Mouse (Mus musculus) thymus, postnatal 0 days (tissue): ENCODE measurements around the gene Akap13. TPM values are rescaled to one million over a fixed set of nuclear protein-coding genes. Genes with fewer than 3 reads are reported as not detected.

Experiments
- DNase-seq: peaks from one replicate; pipeline ENCODE4 v3.0.0-alpha.2; 2015; ENCODE audit warnings: low spot score
- polyA plus RNA-seq: library from polyadenylated mRNA; unstranded; fragments of >200 nt; fragmentation: Nextera tagmentation; extraction: Ambion mirVana; gene quantifications from 2 replicates; pipeline ENCODE4 v1.2.1, GENCODE M21; 2015

Akap13 gene
- polyA plus RNA-seq, 1 experiment from 2014 or later = 72.9 TPM

DNA sequence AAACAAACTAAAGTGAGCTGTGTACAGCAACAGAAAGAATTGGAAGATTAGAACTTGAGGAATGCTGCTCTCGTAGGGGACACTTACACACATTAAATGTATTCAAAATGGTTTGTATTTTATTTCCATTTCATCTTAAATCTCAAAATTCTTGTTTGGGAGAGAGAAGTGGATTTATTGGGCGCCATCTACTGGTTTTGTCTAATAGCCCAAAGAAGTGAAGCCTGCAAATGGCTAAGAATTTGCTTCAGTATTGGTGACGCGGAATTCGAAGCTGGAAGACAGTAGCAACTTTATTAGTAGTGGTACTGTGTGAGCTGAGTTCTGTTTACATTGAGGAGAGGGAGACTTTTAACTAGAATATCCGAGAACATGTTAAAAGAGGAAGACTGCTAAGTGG lies 100.6 kb downstream of the Akap13 start:
- no peak for DNase-seq

DNA sequence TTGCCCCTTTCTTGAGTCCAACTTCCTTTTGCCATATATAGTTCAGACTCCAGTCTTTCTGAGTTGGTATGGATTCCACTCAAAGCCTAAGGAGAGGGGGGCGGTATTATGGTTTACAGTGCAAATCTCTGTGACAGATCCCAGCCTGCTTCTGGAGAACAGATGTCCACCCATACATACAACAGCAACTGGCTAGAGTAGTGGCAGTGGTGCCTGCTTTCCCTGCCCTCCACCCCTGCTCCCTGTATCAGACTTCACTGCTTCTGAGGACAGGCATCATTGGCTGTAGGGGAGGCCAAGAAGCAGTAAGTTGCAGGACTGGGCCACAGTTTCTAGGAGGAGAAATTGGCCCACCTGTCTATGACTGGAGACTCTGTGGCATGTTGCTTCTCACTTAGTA lies 102.9 kb downstream of the Akap13 start:
- DNase-seq = no peak

DNA sequence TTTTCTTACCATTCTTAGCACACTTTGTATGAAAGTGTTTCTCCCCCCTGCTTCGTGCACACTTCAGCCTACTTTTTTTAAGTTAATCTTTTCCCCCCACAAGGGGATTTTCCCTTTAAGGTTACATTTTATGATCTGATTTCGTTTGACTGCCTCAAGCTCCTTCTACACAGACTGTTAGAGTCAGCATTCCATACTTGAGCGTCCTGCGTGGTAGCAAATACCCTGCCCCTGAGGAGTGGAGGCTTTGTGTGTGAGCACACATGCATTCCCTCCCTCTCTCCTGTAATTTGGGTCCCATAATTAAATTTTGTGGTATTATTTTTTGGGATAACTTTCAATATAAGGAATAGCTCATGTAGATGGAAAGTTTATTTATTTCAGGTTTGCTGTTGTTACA lies 103.8 kb downstream of the Akap13 start:
- DNase-seq = no peak

DNA sequence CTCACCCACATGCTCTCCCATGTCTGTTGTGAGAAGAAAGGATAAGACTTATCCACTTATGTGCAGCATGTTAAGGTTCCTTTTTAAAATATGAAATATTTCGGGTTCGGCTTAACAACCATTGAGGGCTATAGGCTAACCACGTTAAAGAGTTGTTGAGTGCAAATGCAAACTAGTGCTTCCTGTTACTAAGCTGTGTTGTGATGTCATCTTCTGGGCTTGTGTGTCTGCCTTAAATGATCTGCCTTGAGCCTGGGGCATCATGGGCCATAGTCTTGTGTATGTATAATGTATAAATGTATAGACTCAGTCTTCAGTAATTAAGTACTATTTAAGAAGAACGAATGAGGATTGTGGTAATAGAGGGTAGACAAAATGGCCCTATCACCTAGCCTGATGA lies 104.6 kb downstream of the Akap13 start:
- DNase-seq = no peak

DNA sequence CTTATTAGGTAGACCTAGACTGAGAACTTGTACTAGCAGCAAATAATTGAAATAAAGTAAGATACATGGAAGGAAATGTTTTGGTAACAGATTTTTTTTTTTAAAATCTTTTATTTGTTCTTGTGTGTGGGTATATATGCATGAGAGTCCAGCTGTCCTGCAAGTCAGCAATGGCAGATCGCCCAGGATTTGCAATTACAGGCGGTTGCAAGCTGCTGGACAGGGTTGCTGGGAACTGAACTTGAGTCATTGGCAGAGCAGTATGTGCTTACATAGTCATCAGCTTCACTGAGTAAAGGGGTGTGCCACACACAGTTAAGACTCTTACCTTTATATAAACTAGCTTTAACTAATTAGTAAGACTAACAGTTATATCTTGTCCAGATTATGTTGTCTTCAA lies 105.2 kb downstream of the Akap13 start:
- no peak for DNase-seq

DNA sequence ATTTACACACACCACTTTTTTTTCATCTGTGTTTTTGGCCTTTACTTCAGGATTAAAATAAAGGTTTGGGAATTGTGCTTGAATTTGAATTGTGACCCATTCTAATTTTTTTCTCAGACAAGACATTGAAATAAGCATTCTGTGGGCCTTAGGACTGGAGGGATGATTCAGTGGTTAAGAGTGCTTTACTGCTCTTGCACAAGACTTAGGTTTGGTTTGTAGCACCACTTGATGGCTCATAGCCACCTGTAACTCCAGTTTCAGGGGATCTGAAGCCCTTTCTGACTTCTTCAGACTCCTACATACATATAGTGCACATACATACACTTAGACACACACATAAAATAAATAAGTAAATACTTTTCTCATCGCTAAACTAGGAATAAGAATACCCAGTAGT lies 105.8 kb downstream of the Akap13 start:
- no peak for DNase-seq

DNA sequence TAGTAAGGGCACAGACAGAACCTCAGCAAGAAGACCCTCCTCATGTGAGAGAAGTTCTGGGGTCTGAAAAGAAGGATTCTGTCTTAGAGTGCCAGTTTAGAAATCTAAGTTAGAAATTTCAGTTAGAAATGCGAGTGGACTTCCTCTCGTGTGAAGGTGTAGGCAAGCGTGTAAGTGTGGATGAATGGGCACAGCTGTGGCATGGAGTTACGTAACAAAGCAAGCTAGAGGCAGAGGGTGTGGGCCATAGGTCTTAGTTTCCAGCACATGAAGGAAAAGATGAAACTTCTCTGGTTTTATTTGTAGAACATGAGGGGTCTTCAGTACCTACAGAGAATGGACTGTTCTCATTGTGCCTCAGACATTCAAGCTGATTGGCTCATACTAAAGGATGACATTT lies 112.9 kb downstream of the Akap13 start:
- DNase-seq = no peak

DNA sequence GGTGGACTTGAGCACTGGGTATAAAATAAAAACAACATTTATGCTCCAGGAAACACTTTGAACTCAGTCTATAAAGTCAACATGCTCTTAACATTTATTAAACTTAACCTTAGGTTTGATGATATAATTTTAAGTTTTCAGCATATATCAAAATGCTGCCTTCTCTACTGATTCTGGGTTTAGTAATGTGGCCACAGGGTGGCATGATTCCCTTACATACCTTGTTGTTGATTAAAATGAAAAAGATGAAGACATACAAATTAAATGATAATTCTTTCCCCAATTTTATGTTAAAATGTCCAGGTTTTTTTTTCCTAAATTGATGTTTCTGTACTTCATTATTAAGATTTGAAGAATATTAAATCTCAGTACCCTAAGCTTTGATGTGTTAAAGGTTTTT lies 113.5 kb downstream of the Akap13 start:
- DNase-seq = peak; percentile 60

DNA sequence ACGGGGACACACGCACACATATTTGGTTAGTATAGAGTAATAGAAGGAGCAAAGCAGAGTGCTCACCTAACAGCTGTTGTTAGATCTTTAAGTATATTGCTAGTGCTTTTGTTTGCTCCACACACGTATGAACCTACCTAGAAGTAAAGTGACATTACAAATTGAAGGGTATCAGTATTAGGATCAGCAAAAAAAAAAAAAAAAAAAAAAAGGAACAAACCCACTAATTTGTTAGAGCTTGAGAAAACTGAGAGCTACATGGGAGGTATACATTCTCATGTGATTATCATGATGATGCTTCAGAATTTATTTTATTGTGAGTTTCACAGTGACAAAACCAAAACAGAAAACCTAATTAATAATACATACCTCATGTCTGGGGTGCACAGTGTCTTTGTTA lies 114.9 kb downstream of the Akap13 start:
- DNase-seq = no peak

DNA sequence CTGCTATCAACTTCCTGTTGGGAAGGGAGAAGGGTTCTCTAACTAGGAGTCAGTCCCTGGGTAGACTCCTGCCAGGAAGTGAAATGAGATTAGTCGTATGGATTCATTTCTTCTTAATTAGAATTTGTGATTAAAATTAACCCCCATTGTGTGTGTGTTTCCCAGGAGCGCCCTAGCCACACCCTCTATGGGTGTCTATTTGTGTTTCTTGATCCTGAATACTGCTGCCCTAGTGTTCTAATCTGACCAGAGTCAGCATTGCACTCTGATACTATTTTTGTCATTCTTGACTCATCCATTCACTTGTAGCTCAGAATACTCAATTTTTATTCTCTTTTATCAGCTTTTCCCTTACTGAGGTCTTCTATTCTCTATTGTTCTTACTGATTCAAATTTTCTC lies 115.7 kb downstream of the Akap13 start:
- DNase-seq = no peak

DNA sequence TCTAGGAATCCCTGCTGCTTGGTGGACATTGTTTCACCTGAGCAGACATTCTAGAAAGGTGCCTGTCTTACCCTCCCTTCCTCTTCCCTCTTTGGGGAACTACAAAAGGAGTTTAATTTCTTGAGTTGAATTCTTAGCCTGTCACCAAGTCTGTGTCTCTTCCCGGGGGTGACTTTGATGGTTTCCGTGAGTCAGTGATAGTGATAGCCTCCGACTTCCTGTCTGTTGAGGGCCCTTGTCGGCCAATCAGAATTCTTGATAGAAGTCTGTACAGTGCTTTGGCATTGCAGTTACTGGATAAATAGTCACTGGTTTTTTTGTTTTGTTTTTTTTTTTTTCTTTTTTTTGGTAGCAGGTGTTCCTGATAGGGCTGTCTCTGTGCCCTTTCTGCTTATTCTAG lies 116.8 kb downstream of the Akap13 start:
- peak; percentile 74 for DNase-seq

DNA sequence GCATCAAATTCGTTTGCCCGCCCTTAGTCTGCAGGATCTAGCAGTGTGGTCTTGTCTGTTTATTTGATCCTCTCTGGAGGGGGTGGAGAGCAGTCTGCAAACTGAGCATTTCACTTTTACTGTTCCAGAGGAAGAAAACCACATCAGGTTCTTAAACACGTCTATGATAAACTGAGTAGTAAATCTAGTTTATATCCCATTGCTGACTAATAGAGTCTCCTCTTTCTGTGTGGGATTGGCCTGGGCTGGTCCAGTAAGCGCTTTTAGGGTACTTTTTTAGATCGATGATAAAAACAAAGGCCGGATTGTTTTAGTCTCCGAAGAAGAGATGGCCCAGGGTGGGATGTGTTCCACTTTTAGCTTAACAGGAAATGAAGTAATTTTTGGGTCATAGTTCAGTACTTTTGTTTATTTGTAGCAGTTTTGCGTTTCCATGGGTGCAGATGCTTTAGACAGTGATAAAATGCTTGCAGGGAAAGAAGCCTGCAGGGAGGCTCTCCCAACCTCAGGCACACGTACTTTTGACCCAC lies 119.9 kb downstream of the Akap13 start:
- peak; percentile 68 for DNase-seq

DNA sequence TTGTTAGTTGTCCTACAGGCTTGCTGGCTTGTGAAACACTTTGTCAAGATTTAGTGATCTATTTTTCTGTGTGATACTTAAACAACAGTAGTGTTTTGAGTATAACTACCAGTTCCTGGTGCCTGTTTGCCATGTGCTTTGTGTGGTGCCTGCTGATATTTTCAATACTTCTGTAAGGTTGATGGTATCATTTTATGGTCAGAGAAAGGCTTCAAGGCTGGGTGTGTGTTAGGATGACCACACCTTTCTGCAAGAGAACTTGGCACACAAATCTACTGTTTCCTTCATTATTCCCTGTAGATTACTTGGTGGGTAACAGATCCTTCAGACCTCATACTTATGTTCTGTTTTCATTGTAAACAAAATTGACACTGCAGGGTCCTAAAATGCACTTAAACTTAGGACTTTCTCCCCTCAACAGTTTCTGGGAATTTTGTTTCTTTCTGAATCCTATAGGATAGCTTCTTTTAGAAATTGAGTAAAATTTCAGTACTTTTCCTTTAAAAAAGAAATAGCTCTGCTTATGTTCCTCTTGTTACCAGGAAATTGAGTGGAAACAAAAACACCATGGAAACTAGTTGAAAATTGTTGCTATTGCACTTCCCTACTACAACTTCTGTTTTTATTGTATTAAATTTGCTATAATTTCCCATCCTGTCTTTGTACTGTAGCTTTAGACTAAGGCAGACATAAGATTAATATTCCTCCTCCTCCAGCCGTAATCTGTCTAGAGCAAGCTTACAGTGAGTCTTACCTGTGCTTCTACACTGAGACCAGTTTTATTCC lies 120.7 kb downstream of the Akap13 start:
- DNase-seq = no peak

DNA sequence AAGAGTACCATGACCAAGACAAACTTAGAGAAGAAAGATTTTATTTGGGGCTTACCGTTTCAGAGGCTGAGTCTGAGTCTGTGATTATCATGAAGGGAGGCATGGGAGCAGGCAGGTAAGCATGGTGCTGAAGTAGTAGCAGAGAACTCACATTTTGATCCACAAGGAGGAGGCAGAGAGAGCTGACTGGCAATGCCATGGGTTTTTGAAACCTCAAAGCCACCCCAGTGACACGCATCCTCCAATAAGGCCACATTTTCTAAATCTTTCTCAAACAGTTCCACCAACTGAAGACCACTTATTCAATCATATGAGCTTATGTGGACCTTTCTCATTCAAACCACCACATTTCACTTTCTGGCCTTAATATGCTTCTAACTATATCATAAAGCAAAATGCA lies 121.5 kb downstream of the Akap13 start:
- no peak for DNase-seq

DNA sequence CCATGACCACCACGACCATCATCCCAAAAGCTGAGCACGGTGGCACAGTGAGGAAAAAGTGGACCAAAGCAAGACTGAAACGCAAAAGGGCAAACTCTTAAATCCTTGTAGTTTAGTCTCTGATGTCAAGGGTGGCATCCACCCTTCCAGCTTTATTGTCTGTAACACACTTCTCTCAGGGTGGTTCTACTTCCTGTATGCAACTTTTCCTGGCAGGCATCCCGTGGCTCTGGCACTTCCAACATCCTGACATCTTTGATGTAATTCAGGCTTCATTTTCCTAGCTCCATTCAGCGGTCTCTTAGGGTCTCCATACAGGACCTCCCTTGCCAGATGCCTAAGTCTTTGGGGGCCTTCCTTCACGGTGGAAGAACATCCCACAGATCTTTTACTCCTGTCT lies 122.0 kb downstream of the Akap13 start:
- DNase-seq = no peak

DNA sequence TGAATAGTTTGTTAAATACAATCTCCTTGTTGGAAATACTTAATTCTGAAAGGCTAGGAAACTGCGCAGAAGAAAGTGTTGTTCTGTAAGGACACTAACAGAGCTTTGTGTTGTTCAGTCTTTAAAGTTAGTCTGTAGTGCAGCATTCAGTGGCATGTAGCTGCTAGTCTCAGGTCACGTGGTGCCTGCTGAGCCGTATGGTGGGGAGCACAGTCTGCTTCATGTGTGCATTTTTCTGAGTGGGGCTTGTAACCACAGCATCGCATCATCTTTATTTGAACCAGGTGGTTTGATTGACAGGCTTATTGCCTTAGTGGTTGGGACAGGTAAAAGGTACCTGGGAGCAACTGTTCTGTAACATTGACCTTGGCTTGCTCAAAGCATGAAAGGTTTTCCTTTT lies 123.3 kb downstream of the Akap13 start:
- DNase-seq = peak; percentile 71

DNA sequence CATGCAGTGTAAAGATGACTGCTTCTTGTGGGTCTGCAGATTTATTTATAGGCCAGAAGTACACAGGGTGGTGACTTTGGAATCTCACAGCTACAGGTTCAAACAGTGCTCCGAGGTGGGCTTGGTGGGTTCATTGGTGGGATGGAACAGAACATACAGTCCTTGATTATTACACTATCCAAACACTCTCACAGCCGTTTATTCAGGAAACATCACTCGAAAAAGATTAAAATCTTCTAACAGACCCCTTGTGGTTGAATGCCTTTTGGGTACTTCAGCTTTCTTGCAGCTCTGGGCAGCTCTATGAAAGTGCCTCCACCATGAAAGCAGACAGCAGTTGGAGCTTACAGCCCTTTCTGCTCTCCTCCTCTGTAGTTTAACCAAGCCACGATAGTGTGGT lies 126.8 kb downstream of the Akap13 start:
- DNase-seq = peak; percentile 30

DNA sequence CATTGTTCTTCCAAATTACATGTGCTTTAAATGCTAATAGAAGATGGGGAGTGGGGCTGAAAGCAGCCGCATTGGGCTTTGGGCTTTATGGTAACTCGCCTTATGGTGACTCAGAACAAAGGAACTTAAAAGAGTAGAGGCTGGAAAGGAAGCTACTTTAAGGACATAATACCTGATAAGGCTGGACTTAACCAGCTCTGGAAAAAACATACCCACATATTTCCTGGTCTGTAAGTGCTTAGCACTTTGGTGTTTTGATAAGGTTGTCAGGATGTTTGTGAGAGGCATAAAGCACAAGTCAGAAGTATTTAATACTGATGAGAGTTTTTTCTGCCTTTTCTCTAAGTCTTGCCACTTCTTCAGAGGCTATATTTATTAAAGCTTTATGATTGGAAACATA lies 128.8 kb downstream of the Akap13 start:
- no peak for DNase-seq

DNA sequence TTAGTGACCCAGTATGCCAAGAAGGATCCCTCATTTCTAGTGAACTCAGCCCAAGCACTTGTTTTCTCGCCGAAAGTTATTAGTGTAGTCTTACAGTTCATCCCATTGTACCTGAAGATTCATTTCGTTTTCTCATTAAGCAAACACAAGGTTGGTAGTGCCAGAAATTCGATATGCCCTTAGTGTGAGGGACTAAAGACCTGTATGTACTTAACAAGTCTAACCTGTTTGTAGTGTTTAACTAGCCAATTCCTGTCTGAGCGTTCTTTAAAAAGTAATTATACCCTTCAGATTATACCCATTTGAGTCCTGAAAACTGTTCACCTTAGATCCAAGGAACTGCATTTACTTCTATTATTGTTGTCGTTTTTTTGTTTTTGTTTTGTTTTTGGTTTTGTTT lies 130.1 kb downstream of the Akap13 start:
- no peak for DNase-seq

DNA sequence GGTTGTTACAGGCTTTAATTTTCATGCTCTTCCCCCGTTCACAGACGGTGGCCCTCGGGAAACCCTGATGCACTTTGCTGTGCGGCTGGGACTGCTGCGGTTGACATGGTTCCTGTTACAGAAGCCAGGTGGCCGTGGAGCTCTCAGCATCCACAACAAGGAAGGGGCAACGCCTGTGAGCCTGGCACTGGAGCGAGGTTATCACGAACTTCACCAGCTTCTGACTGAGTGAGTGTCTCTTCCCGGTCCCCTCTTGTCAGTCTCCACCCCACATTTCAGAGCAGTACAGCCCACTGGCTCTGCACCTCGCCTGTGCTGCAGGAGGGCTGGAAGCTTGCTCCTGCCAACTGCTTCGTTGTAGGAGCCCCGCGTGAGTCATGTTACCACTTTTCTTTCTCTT lies 130.8 kb downstream of the Akap13 start:
- DNase-seq = peak; percentile 90

DNA sequence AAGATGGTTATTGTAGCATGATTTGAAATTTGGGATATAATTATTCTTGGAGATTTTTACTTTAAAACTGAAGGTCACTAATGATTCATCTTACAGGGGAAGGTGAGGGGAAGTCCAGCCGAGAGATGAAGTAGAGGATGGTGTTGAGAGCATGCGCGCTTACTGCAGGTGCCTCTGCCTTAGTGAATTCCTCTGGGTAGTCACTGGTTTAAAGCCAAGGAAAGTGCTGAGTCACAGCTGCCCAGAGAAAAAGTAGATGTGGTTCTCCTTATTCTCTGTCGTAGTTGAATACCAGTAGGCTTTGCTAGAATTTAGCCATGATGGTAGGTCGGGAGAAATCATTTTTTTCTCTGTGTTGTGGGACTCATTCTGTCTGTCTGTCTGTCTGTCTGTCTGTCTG lies 132.4 kb downstream of the Akap13 start:
- peak; percentile 56 for DNase-seq

DNA sequence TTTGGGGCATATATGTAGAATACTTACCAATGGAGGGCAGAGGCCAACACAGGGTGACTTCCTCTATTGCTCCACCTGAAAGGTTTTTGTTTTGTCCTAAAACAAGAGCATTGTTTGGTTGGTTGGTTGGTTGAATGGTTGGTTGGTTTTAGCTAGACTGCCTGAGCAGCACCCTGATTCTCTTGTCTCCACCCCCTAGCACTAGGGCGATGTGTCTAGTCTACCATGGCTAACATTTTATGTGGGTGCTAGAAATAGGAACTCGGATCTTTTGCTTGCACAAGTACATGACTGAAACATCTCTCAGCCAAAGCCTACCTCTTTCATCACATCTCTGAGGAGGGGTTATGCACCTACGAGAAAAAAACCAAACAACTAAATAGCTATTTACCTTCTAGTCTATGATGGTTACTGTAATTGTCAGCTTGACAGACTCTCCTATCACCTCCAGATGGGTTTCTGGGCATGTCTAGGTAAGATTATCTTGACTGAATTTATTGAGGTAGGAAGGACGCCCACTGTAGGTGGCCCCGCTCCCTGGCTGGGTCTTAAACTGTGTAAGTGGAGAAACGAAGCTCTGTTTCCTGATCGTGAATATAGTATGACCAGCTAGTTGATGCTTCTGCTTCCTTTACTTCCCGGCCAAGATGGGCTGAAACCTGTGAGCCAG lies 134.1 kb downstream of the Akap13 start:
- no peak for DNase-seq

DNA sequence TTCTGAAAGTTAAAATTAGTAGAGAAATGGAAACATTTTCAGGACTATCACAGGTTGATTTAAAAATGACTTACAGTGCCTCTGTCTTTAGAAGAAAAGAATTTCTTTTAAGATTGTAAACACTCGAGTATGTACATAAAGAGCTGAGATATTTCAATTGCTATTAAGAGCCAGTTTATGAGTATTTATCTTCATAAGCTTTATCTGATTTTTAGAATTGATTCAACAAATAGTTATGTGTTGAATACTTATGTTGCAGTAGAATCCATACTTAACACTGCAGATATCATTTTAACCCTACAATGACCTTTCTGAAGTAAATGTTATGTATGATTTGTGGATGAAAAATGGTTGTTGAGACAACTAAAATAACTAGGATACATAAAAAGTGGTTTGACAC lies 136.6 kb downstream of the Akap13 start:
- no peak for DNase-seq
